Mouse (Mus musculus): ENCODE data around the gene T. TPM values are rescaled to one million over a fixed set of nuclear protein-coding genes. Genes with fewer than 3 reads are reported as not detected.
A peak's percentile ranks its signal among the peaks of the same experiment; 100 is the strongest.

The T gene
- polyA plus RNA-seq, 1 experiment from 2014 or later: 0.58 TPM

DNA sequence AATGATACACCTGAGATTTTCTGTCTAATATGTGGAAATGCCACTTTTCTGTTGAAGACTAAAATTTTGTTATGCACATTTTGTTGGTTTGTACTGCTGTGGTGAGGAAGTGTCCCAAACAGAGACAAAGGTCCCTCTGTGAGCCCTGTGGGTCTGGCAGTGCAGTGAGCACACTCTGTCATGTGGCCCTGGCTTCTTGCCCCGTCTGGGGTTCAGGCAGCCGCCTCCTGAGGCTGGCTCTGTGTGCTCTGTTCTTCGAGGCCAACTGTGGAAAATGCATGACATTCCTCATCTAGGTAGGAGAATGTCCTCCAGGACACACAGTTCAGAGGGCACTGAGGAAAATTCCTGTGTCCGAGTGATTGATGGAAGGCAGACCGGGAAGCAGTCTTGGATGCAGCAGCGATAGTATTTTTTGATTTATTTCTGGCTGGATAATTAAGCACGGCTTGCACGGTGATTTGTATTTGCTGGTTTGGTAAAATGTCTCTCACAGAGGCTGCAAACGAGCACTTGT lies 13.5 kb downstream of the T start:
- no peak for DNase-seq (ENCODE audit: low spot score)
- no peak overlapping the region for H3K27ac ChIP-seq (replicated peaks)
- H3K4me1 ChIP-seq: no peaks in the 10 kb centered on the region
- H3K27me3 ChIP-seq (ENCODE audit: low read depth, poor library complexity, severe bottlenecking): no peaks in the 10 kb centered on the region
- H3K36me3 ChIP-seq: no peaks in the 10 kb centered on the region
- no peaks in the 10 kb centered on the region for H3K9me3 ChIP-seq (replicated peaks)
- no peak overlapping the region for H3K4me3 ChIP-seq
- WGBS: 60% methylated on average over 9 of the region's 9 CpGs

DNA sequence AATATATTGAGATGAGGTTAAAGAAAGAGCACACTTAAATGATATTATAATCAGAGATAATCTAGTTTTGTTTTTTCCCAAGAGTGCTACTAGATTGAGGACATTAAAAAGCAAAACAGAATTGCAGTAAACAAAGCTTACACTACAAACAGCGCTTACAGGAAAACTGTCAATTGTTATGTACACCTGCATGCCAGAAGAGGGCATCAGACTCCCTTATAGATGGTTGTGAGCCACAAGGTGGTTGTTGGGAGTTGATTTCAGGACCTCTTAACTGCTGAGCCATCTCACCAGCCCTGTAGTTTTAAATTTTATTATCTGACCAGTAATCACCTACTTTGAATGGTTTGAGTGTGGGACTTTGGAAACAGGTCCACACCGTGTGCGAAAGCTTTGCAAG lies 14.1 kb downstream of the T start:
- no peak overlapping the region for H3K27ac ChIP-seq (replicated peaks)
- no peaks in the 10 kb centered on the region for H3K27me3 ChIP-seq (ENCODE audit: low read depth, poor library complexity, severe bottlenecking)
- 71% methylated on average over 3 of the region's 3 CpGs for WGBS
- H3K9me3 ChIP-seq (replicated peaks): no peaks in the 10 kb centered on the region
- no peaks in the 10 kb centered on the region for H3K36me3 ChIP-seq
- H3K4me1 ChIP-seq: no peaks in the 10 kb centered on the region
- H3K4me3 ChIP-seq: no peak overlapping the region
- no peak for DNase-seq (ENCODE audit: low spot score)

GRCm38 (mm10) chr17:8455196-8455595 lies 21.0 kb downstream of the T start:
- Histone ChIP-seq H3K9me3 (replicated peaks) (no peaks in the 10 kb centered on the region), H3K36me3 (no peaks in the 10 kb centered on the region), H3K4me3 (no peak overlapping the region), H3K27ac (replicated peaks) (no peak overlapping the region), H3K27me3 (ENCODE audit: low read depth, poor library complexity, severe bottlenecking) (no peaks in the 10 kb centered on the region), H3K4me1 (peaks cover 11% of the 10 kb centered on the region)
- no peak for DNase-seq (ENCODE audit: low spot score)
- WGBS: 64% methylated on average over 6 of the region's 6 CpGs

DNA sequence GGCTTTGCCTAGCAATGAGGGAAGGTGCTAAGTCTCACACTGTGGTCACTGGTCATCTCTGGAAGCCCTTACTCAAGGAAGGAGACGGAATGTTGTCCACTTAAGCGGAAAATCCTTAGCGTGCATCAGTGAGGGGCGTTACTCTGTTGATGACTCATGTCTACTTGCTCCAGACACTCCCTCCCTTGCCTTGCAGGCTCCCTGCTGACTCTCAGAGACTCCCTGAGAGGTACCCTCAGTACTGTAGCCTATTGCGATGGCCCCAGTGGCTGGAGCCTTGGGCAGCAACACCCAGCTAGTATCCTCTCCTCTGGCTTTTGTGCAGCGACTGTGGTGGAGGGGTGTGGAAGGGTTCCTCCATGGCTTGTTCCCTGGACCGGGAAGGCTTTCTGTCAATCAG lies 21.4 kb downstream of the T start:
- peaks cover 11% of the 10 kb centered on the region for H3K4me1 ChIP-seq
- DNase-seq (ENCODE audit: low spot score): no peak
- WGBS: 69% methylated on average over 7 of the region's 7 CpGs

GRCm38 (mm10) chr17:8456856-8457460 lies 22.7 kb downstream of the T start:
- no peak for DNase-seq (ENCODE audit: low spot score)
- 72% methylated on average over 9 of the region's 9 CpGs for WGBS
- no peak overlapping the region for H3K27ac ChIP-seq (replicated peaks)
- no peaks in the 10 kb centered on the region for H3K36me3 ChIP-seq
- H3K4me1 ChIP-seq: peaks cover 11% of the 10 kb centered on the region
- H3K9me3 ChIP-seq (replicated peaks): no peaks in the 10 kb centered on the region
- peaks cover 4% of the 10 kb centered on the region; the same call in 1 of the 2 replicates for H3K27me3 ChIP-seq (ENCODE audit: low read depth, poor library complexity, severe bottlenecking)
- no peak overlapping the region for H3K4me3 ChIP-seq

More for the DNA sequence above, 21.4 kb downstream of the T start:
- H3K27me3 ChIP-seq (ENCODE audit: low read depth, poor library complexity, severe bottlenecking): peaks cover 4% of the 10 kb centered on the region; the same call in 1 of the 2 replicates
- no peak overlapping the region for H3K4me3 ChIP-seq
- no peak overlapping the region for H3K27ac ChIP-seq (replicated peaks)
- H3K9me3 ChIP-seq (replicated peaks): no peaks in the 10 kb centered on the region
- H3K36me3 ChIP-seq: no peaks in the 10 kb centered on the region

DNA sequence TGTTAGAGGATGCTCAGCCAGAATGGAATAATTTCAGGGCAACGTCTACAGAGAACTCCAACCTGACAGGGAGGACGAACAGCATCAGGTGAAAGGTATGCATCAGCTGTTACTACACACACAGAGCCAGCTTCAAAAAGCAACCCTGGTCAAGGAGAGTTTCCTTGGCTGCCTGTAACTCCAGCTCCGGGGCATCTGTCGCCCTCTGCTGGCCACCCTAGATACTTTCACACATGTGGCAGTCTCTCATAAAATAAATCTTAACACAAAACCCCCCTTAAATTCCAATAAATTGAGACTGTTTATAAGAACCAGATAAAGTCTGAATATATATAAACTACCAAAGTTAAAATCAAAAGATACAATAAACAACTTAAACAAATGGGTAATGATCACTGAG lies 27.3 kb downstream of the T start:
- DNase-seq (ENCODE audit: low spot score): peak; percentile 54
- no peak overlapping the region for H3K27ac ChIP-seq (replicated peaks)
- peaks cover 11% of the 10 kb centered on the region for H3K27me3 ChIP-seq (ENCODE audit: low read depth, poor library complexity, severe bottlenecking)
- peaks cover 9% of the 10 kb centered on the region for H3K4me1 ChIP-seq
- H3K4me3 ChIP-seq: no peak overlapping the region
- H3K9me3 ChIP-seq (replicated peaks): no peaks in the 10 kb centered on the region
- H3K36me3 ChIP-seq: no peaks in the 10 kb centered on the region
- 8% methylated on average over 4 of the region's 4 CpGs for WGBS

DNA sequence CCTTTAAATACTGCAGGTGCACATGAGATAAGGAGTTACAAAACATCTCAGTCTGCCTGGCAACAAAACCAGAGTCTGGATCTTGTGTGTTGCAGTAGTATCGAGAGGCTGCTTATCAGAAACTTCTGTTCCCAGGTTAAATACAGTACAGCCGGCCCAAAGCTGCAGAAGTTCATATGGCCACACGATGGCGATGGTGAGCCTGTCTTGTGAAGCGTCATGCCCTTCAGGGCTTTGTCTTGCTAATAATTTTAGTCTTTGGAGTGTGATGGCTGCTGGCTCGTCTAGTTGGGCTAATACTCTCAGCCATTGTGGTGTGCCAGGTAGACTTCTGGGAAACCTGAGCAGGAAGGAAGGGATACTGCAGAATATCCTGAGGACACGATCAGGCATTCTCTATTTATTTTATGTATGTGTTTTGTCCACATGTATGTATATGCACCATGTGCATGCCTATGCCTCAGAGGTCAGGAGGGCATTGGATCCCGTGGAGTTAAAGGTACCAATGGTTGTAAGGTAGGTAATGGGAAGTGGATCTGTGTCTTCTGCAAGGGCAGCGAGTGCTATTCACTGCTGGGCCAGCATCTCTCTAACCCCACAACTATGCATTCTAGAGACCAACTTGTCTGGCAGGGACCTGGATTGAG lies 29.4 kb downstream of the T start:
- Histone ChIP-seq H3K27me3 (ENCODE audit: low read depth, poor library complexity, severe bottlenecking) (peaks cover 29% of the 10 kb centered on the region), H3K4me1 (peaks cover 7% of the 10 kb centered on the region), H3K27ac (replicated peaks) (no peak overlapping the region), H3K36me3 (no peaks in the 10 kb centered on the region), H3K4me3 (no peak overlapping the region), H3K9me3 (replicated peaks) (no peaks in the 10 kb centered on the region)
- WGBS: 31% methylated on average over 9 of the region's 9 CpGs
- peak; percentile 69 for DNase-seq (ENCODE audit: low spot score)

DNA sequence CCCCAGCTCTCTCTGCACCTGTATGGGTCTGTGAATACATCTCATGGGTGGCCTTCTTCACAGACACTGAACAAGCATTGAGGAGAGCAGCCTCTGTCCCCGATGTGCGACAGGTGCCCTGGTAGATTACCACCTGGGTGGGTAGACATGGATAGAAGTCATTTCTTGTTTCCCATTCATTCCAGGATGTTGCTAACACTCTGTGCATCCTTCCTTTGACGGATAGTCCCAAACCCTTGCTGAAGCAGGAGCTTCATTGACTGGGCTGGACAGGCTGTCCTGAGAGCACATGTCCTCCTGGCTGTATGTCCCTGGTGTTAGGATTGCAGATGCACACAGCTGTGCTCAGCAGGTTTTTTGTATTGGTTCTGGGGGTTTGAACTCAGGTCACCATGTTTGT lies 33.5 kb downstream of the T start:
- peaks cover 25% of the 10 kb centered on the region for H3K27me3 ChIP-seq (ENCODE audit: low read depth, poor library complexity, severe bottlenecking)
- 93% methylated on average over 3 of the region's 3 CpGs for WGBS
- DNase-seq (ENCODE audit: low spot score): no peak
- no peak overlapping the region for H3K27ac ChIP-seq (replicated peaks)
- H3K36me3 ChIP-seq: no peaks in the 10 kb centered on the region
- H3K4me1 ChIP-seq: peaks cover 11% of the 10 kb centered on the region
- H3K9me3 ChIP-seq (replicated peaks): no peaks in the 10 kb centered on the region
- H3K4me3 ChIP-seq: no peak overlapping the region

GRCm38 (mm10) chr17:8468716-8469344 lies 34.6 kb downstream of the T start:
- peaks cover 25% of the 10 kb centered on the region for H3K27me3 ChIP-seq (ENCODE audit: low read depth, poor library complexity, severe bottlenecking)
- WGBS: 17% methylated on average over 19 of the region's 19 CpGs

GRCm38 (mm10) chr17:8478554-8478953 lies 44.3 kb downstream of the T start:
- no peak for DNase-seq (ENCODE audit: low spot score)
- Histone ChIP-seq H3K27ac (replicated peaks) (no peak overlapping the region), H3K36me3 (no peaks in the 10 kb centered on the region), H3K4me1 (no peaks in the 10 kb centered on the region), H3K9me3 (replicated peaks) (no peaks in the 10 kb centered on the region), H3K27me3 (ENCODE audit: low read depth, poor library complexity, severe bottlenecking) (no peaks in the 10 kb centered on the region), H3K4me3 (no peak overlapping the region)
- WGBS: 81% methylated on average over 3 of the region's 3 CpGs

More at GRCm38 (mm10) chr17:8468716-8469344, 34.6 kb downstream of the T start:
- H3K4me1 ChIP-seq: peaks cover 11% of the 10 kb centered on the region
- no peaks in the 10 kb centered on the region for H3K9me3 ChIP-seq (replicated peaks)
- no peak overlapping the region for H3K4me3 ChIP-seq
- peak; percentile 86 for DNase-seq (ENCODE audit: low spot score)
- no peak overlapping the region for H3K27ac ChIP-seq (replicated peaks)
- no peaks in the 10 kb centered on the region for H3K36me3 ChIP-seq

DNA sequence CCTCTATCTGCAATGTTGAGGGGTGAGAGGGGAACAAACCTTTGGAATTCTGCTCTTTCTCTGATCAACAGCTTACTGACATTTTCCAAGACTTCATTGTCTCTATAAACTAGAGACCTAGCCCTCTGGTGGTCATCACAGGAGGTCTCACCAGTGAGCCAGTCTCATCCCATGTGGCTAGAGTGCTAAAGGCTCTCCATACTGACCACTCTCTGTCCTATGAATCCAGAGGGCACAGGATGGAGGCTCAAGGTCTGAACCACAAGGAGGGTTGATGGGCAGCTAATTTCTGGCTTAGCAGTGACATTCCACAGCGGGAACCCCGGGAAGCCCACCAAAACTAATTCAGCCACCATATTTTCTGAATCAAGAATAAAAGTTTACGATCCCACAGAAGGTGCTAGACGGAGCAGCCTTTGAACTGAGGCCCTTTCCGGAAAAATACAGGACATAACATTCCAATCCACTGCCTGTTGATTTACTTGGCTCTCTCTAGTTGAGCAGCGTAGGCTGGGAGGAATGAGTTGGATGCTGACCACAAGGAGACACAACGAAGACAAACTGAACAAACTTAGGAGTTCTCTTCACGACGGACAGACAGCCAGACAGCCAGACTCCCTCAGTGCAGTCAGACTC lies 45.4 kb downstream of the T start:
- no peaks in the 10 kb centered on the region for H3K4me1 ChIP-seq
- H3K36me3 ChIP-seq: no peaks in the 10 kb centered on the region
- H3K4me3 ChIP-seq: no peak overlapping the region
- 88% methylated on average over 9 of the region's 9 CpGs for WGBS
- no peaks in the 10 kb centered on the region for H3K27me3 ChIP-seq (ENCODE audit: low read depth, poor library complexity, severe bottlenecking)
- H3K27ac ChIP-seq (replicated peaks): no peak overlapping the region
- H3K9me3 ChIP-seq (replicated peaks): no peaks in the 10 kb centered on the region
- DNase-seq (ENCODE audit: low spot score): no peak

GRCm38 (mm10) chr17:8481797-8482196 lies 47.6 kb downstream of the T start:
- WGBS: 92% methylated on average over 10 of the region's 10 CpGs
- no peak for DNase-seq (ENCODE audit: low spot score)
- no peaks in the 10 kb centered on the region for H3K36me3 ChIP-seq
- no peaks in the 10 kb centered on the region for H3K4me1 ChIP-seq
- H3K27ac ChIP-seq (replicated peaks): no peak overlapping the region
- H3K4me3 ChIP-seq: no peak overlapping the region
- no peaks in the 10 kb centered on the region for H3K27me3 ChIP-seq (ENCODE audit: low read depth, poor library complexity, severe bottlenecking)
- H3K9me3 ChIP-seq (replicated peaks): no peaks in the 10 kb centered on the region

DNA sequence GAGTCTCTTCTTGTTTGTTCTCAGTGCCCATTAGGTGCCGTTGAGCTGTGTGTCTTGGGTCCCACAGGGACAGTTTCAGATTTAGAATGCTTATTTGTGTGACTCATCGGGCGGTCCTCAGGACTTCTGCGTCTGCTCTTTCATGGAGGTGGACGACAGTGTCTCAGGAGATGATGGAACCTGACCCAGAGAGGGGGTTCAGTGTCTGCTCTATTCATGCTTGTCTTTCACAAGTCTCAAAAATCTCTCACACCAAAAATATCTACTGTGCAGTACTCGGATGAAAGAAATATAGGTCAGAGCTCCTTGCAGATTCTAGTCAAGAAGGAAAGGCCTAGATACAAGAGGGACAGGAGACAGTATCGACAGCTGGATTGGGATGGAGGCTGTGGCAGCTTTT lies 48.7 kb downstream of the T start:
- no peaks in the 10 kb centered on the region for H3K4me1 ChIP-seq
- no peak overlapping the region for H3K27ac ChIP-seq (replicated peaks)
- H3K36me3 ChIP-seq: no peaks in the 10 kb centered on the region
- H3K4me3 ChIP-seq: no peak overlapping the region
- no peaks in the 10 kb centered on the region for H3K27me3 ChIP-seq (ENCODE audit: low read depth, poor library complexity, severe bottlenecking)
- DNase-seq (ENCODE audit: low spot score): no peak
- WGBS: 85% methylated on average over 7 of the region's 7 CpGs
- no peaks in the 10 kb centered on the region for H3K9me3 ChIP-seq (replicated peaks)
